Mouse (Mus musculus): ENCODE measurements at regions not wholly inside any gene's neighbourhood (a gene's known extent, or its start where the extent isn't known, plus 50 kb on each side); places are given as distances from the start of the nearest gene placed in this dataset.

- DNase-seq (ENCODE audit: low spot score), result no peak
Observed at GRCm38 (mm10) chr13:91370021-91370420, 90.1 kb upstream of the Ssbp2 start.

- peak; percentile 27 for DNase-seq (ENCODE audit: low spot score)
Observed at GRCm38 (mm10) chr13:91370441-91370840, 89.6 kb upstream of the Ssbp2 start.

GRCm38 (mm10) chr13:91370886-91371595, 89.0 kb upstream of the Ssbp2 start:
- DNase-seq (ENCODE audit: low spot score), result peak; percentile 85

- no peak for DNase-seq (ENCODE audit: low spot score)
Observed at GRCm38 (mm10) chr13:91371596-91371987, 88.5 kb upstream of the Ssbp2 start.

- no peak for DNase-seq (ENCODE audit: low spot score)
Observed at GRCm38 (mm10) chr13:91372130-91372875, 87.8 kb upstream of the Ssbp2 start.

GRCm38 (mm10) chr13:91374141-91374540, 85.9 kb upstream of the Ssbp2 start:
- DNase-seq (ENCODE audit: low spot score), result no peak

- DNase-seq (ENCODE audit: low spot score), result no peak
Observed at GRCm38 (mm10) chr13:91376556-91376955, 83.5 kb upstream of the Ssbp2 start.

- DNase-seq (ENCODE audit: low spot score), result no peak
Observed at GRCm38 (mm10) chr13:91377428-91377827, 82.7 kb upstream of the Ssbp2 start.

- DNase-seq (ENCODE audit: low spot score), result no peak
Observed at GRCm38 (mm10) chr13:91377972-91378371, 82.1 kb upstream of the Ssbp2 start.

GRCm38 (mm10) chr13:91385393-91385792, 74.7 kb upstream of the Ssbp2 start:
- DNase-seq (ENCODE audit: low spot score), result no peak

GRCm38 (mm10) chr13:91387913-91388312, 72.2 kb upstream of the Ssbp2 start:
- no peak for DNase-seq (ENCODE audit: low spot score)

GRCm38 (mm10) chr13:91403632-91404031, 56.5 kb upstream of the Ssbp2 start:
- no peak for DNase-seq (ENCODE audit: low spot score)

GRCm38 (mm10) chr13:91405027-91405426, 55.1 kb upstream of the Ssbp2 start:
- DNase-seq (ENCODE audit: low spot score), result no peak

- no peak for DNase-seq (ENCODE audit: low spot score)
Observed at GRCm38 (mm10) chr13:91410116-91410515, 50.0 kb upstream of the Ssbp2 start.

Measured in ovary, postnatal 10 days (tissue).